Mouse (Mus musculus): ENCODE data around the gene Ccnk.

DNA sequence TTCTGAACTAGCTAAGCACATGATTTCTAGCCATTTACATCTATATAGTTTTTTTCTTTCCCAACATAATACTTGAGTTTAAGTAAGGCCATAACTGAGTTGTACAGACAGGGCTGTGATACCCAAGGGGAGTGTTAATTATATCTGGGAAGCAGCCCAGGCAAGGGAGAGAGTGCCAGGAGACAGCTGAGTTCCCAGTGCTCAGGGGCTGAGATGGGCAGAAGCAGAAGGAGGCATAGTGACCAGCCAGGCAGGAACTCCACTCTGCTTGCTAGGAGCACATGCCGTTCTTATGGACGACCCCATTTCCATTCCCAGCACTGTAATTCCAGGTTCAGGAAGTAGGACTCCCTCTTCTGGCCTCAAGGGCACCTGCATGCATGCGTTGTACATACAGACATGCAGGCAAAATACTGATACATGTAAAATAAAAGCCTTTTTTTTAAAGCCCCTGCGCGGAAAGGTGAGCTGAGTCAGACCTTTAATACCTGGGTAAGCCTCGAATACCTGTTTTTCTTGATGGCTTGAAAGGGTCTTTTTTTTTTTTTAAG lies 8.2 kb downstream of the Ccnk start:
- TF ChIP-seq CTCF (IDR thresholded peaks at IDR 0.05; ENCODE audit: borderline replicate concordance, insufficient read depth, low read length) = no peak
- no peak for TF ChIP-seq POLR2A (IDR thresholded peaks at IDR 0.05; ENCODE audit: low read depth, low read length)

Data from embryonic fibroblast, embryonic 13.5 days (primary cell).